Mouse (Mus musculus) adrenal gland, postnatal 10 days (tissue): ENCODE results near the gene AA467197. TPM values are rescaled to one million over a fixed set of nuclear protein-coding genes. Genes with fewer than 3 reads are reported as not detected.

Experiments used
- DNase-seq: peaks from one replicate; pipeline ENCODE4 v3.0.0; 2021; ENCODE audit warnings: mixed read lengths
- long read RNA-seq, 2 experiments: library from polyadenylated mRNA; stranded (forward); transcript quantifications; one replicate each; pipeline ENCODE4 v2.0.0; 2021
- total RNA-seq, 2 experiments: library from RNA; stranded (reverse); gene quantifications; 2 replicates each; pipeline ENCODE4 v1.2.3; 2021

The AA467197 gene
- 1 to 10 TPM in 1 of 2 experiments, under 1 TPM in 1; 0.79 to 1.3 TPM for total RNA-seq
- long read RNA-seq, experiment 1, partial matches to known transcripts: 1 of 1 reads
- long read RNA-seq, experiment 1, other reads (novel, unspliced or antisense): 0 of 1 reads
- long read RNA-seq, experiment 2, partial matches to known transcripts: 1 of 1 reads
- long read RNA-seq, experiment 2, other reads (novel, unspliced or antisense): 0 of 1 reads

- DNase-seq: no peak
These were observed at the start of gene AA467197 for GRCm38 (mm10) chr2:122636686-122637085. AA467197 (plus strand) TSS chr2:122636986.

- no peak for DNase-seq
These were observed 48.8 kb upstream of the AA467197 start for GRCm38 (mm10) chr2:122587861-122588519.

GRCm38 (mm10) chr2:122590351-122590750 is 46.4 kb upstream of the AA467197 start:
- no peak for DNase-seq

- no peak for DNase-seq
These were observed 45.6 kb upstream of the AA467197 start for GRCm38 (mm10) chr2:122591213-122591612.

GRCm38 (mm10) chr2:122595461-122595860 is 41.3 kb upstream of the AA467197 start:
- no peak for DNase-seq

GRCm38 (mm10) chr2:122599736-122600135 is 37.0 kb upstream of the AA467197 start:
- no peak for DNase-seq

- DNase-seq: no peak
These were observed 35.4 kb upstream of the AA467197 start for GRCm38 (mm10) chr2:122601354-122601753.

GRCm38 (mm10) chr2:122605829-122606228 is 31.0 kb upstream of the AA467197 start:
- DNase-seq: no peak

- DNase-seq: no peak
These were observed 28.0 kb upstream of the AA467197 start for GRCm38 (mm10) chr2:122608820-122609219.

GRCm38 (mm10) chr2:122610746-122611653 is 25.8 kb upstream of the AA467197 start, which contains the start of gene Gatm:
Gatm (minus strand) TSS chr2:122611303.
- peak; percentile 75 for DNase-seq

- no peak for DNase-seq
These were observed 25.2 kb upstream of the AA467197 start for GRCm38 (mm10) chr2:122611654-122611973.

GRCm38 (mm10) chr2:122616237-122616636 is 20.5 kb upstream of the AA467197 start:
- no peak for DNase-seq

GRCm38 (mm10) chr2:122617792-122618191 is 19.0 kb upstream of the AA467197 start:
- no peak for DNase-seq

- DNase-seq: no peak
These were observed 18.1 kb upstream of the AA467197 start for GRCm38 (mm10) chr2:122618719-122619118.

- DNase-seq: no peak
These were observed 15.3 kb upstream of the AA467197 start for GRCm38 (mm10) chr2:122621337-122622110.

GRCm38 (mm10) chr2:122625930-122626329 is 10.9 kb upstream of the AA467197 start:
- DNase-seq: no peak

GRCm38 (mm10) chr2:122628976-122629375 is 7.8 kb upstream of the AA467197 start:
- DNase-seq: peak; percentile 84

- no peak for DNase-seq
These were observed 6.9 kb upstream of the AA467197 start for GRCm38 (mm10) chr2:122629871-122630270.

- peak; percentile 91 for DNase-seq
These were observed 6.1 kb upstream of the AA467197 start for GRCm38 (mm10) chr2:122630465-122631225.

GRCm38 (mm10) chr2:122631226-122631801 is 5.5 kb upstream of the AA467197 start:
- DNase-seq: peak; percentile 62

GRCm38 (mm10) chr2:122637526-122637997 is 776 bp downstream of the AA467197 start:
- DNase-seq: peak; percentile 88
